Mouse (Mus musculus) spleen, adult 2 months (tissue): ENCODE data around the gene Dirc2.

Source experiments
- CTCF ChIP-seq: fragments of 200-500 bp; IDR thresholded peaks from 2 replicates; pipeline ENCODE4 v1.5.1; 2011; ENCODE audit warnings: mild to moderate bottlenecking, inconsistent platforms; ENCODE audit not compliant: insufficient read depth, insufficient read length, insufficient replicate concordance; ENCODE audit errors: extremely low read depth
- POLR2A ChIP-seq: fragments of 200-500 bp; IDR thresholded peaks from 2 replicates; pipeline ENCODE4 v1.6.1; 2011; ENCODE audit warnings: low read depth, low read length, inconsistent platforms

DNA sequence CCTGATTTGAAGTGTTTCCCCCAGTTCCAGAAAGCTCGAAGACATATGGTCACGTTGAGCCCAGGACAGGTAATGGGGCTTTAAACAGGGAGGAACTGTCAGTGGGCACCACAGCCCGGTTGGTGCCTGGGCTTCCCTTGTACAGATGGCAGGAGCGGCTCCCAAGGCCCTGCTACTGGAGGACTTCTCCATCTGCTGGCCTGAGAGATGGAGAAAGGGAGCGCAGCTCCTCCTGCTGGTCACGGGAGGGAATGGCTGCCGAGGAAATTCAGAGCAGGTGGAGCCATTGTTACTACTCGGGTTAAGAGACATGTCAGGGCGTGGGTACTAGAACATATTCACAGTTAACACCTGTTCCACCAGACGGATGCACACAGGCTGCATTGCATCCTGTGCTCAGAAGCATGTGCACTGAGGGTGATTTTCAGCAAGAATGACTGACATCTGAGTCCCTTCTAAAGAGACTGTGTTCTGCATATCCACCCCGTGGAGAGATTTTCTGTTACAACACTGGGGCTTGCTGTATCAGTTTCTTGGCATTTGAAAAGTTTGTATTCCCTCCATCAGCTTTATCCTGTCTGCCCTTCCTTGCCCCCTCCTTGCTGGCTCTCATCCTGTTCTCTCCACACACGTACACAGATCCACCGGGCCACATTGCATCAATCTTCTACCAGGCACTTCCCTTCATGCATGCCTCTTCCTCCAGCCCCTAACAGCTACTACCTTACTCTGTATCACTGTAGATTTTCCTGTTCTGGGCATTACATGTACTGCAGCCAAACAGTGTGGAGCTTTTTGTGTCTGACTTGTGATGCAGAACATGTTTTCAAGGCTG lies 48.3 kb upstream of the Dirc2 start:
- TF ChIP-seq CTCF (peak; percentile 98), POLR2A (no peak)
